Mouse (Mus musculus): ENCODE data around the gene Tekt1.

Tekt1 gene

GRCm38 (mm10) chr11:72362347-72362741, at the start of gene Tekt1:
Gene Tekt1 (minus strand): TSS chr11:72362442.
- no peak for DNase-seq (ENCODE audit: extremely low read depth, insufficient read length, low spot score)

DNA sequence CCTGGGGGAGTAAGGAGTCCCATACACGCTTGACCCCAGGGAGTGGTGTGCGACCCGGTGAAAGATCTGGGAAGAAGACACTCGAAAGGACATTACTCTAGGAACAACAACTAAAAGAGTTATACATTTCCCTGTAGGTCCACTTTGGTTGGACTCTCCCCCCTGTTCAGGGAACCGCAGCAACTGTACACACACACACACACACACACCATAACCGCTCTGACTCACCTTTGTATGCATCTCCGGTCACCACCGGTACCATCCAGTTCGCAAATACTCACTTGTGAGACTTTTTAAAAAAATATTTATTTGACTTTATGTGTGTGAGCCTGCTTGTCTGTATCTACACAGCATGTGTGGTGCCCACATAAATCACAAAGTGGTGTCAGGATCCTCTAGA, 49.7 kb upstream of the Tekt1 start:
- no peak for DNase-seq (ENCODE audit: extremely low read depth, insufficient read length, low spot score)

DNA sequence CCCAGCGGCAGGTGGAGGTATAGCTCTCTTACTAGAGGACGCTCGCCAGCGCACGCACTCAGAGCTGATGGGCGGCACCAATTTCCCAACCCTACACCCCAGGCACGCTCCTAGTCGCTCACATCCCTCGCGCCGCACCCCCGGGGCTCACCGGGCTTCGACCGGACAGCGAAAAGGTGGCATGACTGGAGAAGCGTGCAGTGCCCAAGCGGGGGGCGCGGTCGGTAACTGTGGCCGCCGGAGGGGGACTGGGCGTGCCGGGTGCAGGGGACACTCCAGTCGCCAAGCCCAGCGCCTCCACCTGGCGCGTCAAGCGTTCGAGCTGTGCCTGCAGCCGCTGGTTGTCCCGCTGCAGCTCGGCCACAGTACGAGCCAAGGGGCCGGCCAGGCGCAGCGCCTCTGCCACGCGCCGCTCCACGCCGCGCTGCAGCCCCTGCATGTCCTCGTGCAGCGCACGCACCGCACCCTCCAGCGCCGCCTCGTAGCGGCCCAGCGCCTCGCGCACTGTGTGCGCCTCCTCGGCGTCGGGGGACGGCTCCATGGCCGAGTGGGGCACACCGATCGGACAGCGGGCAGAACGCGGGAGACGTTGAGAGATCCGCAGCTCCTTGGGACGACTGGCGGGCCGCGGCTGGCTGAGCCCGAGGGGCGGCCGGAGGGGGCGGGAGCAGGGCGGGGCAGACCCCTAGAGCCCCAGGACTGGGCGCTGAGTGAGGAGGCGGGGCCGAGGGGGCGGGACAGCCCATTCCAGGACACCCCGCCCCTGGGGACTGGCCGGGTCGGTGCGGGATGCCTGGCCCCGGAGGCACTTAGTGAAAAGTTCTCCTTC, 49.1 kb upstream of the Tekt1 start, which contains the start of gene Smtnl2:
Gene Smtnl2, minus strand, starts transcription at position 621 of the 829 bp plus-strand sequence.
- DNase-seq (ENCODE audit: extremely low read depth, insufficient read length, low spot score), result no peak

- DNase-seq (ENCODE audit: extremely low read depth, insufficient read length, low spot score), result no peak
Measured at GRCm38 (mm10) chr11:72410521-72411092, 48.4 kb upstream of the Tekt1 start.

DNA sequence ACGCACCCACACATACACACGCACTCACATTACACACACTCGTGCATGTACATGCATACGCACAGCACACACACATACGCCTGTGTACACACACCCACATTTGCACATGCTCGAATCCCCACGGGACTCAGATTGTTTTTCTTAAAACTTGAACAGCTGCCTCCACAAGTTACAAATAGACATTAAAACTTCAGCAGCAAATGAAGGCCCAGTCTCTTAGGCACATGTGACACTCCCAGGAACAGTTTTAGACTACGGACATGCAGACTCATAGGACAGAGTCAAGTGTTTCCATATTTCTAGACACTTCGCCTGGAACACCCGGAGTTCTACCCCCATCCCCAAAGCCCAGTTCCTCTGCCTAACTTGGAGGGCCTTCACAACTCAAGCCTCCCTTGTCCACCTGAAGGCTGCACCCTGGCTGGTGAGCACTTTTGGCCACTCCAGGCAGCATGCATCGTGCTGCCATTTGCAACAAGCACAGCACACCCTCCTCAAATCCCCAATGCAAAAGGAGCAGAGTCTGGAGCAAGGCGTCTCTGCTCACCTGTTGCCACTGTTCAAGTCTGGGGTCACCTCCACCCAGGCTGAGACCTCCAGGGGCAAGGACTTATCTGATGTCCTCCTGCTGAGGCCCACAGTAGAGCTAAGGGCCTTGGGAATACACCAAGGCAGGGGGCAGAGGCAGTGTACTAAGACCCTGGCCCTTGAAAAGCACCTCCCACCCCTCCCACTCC, 47.6 kb upstream of the Tekt1 start:
- no peak for DNase-seq (ENCODE audit: extremely low read depth, insufficient read length, low spot score)

- no peak for DNase-seq (ENCODE audit: extremely low read depth, insufficient read length, low spot score)
Measured at GRCm38 (mm10) chr11:72408451-72409170, 46.4 kb upstream of the Tekt1 start.

DNA sequence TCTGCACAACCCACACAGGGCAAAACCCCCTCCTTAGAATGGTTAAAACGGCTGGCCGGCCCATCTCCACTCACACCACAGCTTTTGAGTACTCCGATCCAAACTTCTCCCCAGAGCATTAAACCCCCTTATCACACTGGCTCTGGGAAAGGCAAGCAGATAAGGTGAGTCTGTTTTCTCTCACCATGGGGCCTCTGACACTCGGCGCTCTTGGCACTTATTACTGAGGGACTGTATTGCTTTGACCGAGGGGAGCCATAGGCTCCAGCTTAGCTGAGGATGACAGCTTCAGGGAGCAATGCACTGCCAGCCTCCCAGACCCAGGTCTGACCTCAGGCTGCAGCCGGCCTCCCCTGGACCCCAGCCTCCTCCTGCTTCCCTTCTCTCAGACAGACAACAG, 45.3 kb upstream of the Tekt1 start:
- no peak for DNase-seq (ENCODE audit: extremely low read depth, insufficient read length, low spot score)

DNA sequence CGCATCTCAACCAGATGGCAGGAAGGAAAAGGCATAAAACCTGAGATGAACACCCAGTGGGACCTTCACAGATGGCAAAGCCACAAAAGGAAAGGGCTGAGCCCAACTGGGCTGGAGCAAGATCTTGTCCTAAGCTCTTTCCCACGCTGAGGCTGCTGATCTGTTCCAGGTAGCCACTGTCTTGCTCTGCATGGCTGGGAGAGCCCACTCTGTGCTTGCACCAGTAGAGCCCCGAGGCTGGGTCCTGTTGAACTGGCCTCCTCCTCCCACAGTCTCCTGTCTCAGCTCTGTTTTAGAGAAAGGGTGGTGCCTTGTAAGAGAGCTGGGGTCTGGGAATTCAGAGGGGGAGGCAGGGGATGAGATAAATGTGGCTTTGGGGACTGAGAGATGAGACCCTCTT, 44.8 kb upstream of the Tekt1 start:
- DNase-seq (ENCODE audit: extremely low read depth, insufficient read length, low spot score), result no peak

DNA sequence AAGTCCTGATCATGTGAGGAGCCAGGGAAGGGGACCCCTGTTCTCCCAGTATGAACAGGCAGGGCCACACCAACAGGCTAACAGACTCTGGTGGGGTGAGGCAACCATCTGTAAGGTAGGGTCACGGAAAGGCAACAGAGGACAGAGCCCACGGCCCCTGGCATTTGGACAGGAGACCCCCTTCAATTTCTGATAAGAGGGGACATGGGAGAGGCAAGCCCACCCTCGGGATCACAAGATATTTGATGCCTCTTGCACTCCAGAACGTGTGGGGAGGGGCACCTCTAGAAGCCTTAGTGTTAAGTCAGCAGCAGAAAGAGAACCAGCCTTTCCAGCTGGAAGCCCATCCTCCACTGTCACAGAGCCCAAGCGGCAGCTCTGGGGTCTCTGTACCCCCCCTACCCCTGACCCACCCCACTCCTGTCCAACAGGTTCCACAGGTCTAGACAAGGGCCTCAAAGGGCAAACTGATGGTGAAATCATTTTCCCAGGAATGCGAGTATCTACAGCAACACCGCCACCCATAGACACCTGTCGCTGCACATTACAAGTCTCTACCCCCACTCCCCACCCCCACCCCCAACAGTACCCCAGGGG, 43.9 kb upstream of the Tekt1 start:
- DNase-seq (ENCODE audit: extremely low read depth, insufficient read length, low spot score), result no peak

DNA sequence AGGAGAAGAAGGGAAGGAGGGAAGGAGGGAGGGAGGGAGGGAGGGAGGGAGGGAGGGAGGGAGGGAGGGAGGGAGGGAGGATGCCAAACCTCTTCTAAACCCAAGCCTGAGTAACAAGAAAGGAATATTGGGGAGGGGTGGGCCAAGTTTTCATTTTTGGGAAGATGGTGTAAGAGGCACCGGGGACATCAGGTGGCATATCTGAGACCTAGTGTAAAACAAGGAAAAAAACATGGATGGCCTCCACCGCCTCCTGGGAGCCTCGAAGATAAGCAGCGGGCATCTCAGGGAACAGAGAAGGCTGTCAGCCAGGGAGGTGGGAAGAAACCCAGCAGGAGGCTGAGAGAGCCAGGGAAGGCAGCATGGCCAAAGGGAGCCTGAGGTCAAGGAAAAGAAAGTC, 43.3 kb upstream of the Tekt1 start:
- DNase-seq (ENCODE audit: extremely low read depth, insufficient read length, low spot score), result no peak

DNA sequence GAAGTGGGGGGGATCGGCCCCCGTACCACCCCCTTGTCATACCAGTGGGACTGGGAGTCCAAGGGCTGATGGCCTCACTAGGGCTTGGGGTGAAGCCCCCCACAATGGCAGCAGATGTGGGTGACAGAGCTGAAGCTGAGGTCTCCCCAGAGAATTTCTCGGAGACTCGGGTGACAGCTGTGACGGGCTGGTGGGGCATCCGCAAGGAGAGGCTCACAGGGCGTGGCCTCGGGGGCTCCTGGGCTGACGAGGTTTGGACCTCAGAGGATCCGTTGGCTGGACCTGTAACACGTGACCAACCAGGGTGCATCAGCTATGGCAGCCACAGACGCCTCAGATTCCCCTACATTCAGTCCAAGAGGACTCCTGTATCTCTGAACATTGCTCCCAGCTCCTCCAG, 40.7 kb upstream of the Tekt1 start:
- no peak for DNase-seq (ENCODE audit: extremely low read depth, insufficient read length, low spot score)

DNA sequence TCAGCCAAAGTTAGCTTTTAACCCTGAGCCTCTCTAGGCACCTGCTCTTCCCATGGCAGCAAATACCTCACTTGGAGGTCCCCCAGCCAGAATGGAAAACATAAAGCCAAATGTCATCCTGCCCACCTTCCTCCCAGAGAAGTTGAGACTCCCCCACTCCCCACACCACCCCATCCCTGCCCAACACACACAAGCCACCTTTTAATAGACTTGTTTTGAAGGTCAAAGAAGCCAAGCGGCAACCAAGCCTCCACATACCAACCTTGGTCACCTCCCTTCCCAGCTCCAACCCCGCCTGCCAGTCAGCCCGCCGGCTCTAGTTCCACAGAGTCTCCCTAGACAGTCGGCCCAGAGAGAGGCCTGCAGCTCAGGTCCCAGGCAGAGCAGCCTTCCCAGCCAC, 39.8 kb upstream of the Tekt1 start:
- DNase-seq (ENCODE audit: extremely low read depth, insufficient read length, low spot score), result no peak

GRCm38 (mm10) chr11:72401068-72401467, 38.8 kb upstream of the Tekt1 start:
- no peak for DNase-seq (ENCODE audit: extremely low read depth, insufficient read length, low spot score)

DNA sequence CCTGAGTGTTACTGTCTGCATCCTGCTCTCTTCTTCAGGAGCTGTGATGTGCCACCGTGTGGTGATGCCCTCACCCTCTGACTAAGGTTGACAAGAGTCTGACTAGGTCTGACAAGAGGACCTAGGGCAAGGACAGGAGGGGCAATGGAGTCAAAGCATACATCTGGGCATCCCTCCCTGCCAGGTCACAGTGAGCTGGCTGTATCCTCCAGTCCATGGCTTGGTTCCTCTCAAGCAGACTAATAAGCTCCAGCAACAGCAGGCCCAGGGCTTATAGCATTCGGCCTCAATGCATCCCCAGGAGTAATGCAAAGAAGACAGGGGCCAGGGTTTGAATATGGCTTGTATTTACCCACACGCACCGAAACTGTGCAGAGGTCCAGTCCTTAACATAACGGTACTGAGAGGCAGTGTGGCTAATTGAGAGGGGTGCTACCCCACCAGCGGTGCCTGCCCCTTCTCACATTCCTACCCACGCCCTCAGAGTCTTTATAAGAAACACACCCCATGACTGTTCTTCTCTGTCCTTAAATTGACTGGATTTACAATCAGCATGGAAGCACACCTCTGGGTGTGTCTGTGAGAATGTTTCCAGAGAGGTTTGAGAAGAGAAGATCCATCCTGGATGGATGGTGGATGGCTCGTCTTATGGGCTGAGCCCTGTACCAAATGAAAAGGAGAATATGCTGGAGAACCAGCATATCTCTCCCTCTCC, 35.7 kb upstream of the Tekt1 start:
- DNase-seq (ENCODE audit: extremely low read depth, insufficient read length, low spot score), result no peak

- no peak for DNase-seq (ENCODE audit: extremely low read depth, insufficient read length, low spot score)
Measured at GRCm38 (mm10) chr11:72397072-72397471, 34.8 kb upstream of the Tekt1 start.

DNA sequence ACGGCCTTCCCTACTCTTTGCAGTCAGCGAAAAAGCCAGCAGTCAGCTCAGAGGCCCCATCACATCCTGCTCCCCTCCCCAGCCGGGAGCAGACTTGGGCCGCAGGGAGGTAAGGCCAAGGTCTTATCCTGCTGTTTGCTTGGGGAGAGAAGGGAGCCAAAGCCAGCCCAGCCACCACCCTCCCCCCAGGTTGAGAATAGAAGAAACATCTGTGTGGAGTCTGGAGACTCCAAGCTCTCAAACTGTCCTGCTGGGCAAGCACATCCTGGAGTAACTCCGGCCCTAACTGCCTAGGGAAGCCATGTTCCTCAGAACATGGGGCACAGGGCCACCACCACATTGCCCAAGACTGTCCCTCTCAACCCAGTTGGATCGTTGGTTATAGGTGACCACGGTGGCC, 34.4 kb upstream of the Tekt1 start:
- no peak for DNase-seq (ENCODE audit: extremely low read depth, insufficient read length, low spot score)

- no peak for DNase-seq (ENCODE audit: extremely low read depth, insufficient read length, low spot score)
Measured at GRCm38 (mm10) chr11:72395652-72396051, 33.4 kb upstream of the Tekt1 start.

DNA sequence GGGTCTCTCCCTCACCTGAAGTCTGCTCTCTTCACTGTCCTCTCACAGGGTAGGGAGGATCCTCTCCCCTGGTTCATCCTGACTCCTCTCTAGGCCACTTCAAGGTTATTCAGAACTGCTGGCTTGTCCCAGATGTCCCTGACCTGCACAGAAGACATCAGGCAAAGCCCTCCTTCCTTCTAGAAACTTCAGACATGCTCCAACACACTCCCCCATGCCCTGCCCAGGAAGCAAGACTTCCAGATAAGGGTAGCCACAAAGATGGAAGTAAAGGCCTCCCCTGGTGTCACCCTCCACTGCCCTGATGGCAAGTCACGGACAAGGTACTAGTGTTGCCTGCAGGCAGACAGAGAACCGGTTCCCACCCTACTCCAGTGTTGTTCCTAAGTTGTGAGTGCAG, 32.5 kb upstream of the Tekt1 start:
- DNase-seq (ENCODE audit: extremely low read depth, insufficient read length, low spot score), result no peak

GRCm38 (mm10) chr11:72393669-72394068, 31.4 kb upstream of the Tekt1 start:
- no peak for DNase-seq (ENCODE audit: extremely low read depth, insufficient read length, low spot score)

GRCm38 (mm10) chr11:72393243-72393642, 31.0 kb upstream of the Tekt1 start:
- no peak for DNase-seq (ENCODE audit: extremely low read depth, insufficient read length, low spot score)

Data from 3134 (cell line).